Mouse (Mus musculus): Measurements from ENCODE around the gene Apoc2.
A peak's percentile ranks its signal among the peaks of the same experiment; 100 is the strongest.
"Not testable (repeated sequence)": the region's sequence is repeated elsewhere in the genome, so short reads cannot be mapped to it uniquely, and the experiment has no call there.

Gene Apoc2

DNA sequence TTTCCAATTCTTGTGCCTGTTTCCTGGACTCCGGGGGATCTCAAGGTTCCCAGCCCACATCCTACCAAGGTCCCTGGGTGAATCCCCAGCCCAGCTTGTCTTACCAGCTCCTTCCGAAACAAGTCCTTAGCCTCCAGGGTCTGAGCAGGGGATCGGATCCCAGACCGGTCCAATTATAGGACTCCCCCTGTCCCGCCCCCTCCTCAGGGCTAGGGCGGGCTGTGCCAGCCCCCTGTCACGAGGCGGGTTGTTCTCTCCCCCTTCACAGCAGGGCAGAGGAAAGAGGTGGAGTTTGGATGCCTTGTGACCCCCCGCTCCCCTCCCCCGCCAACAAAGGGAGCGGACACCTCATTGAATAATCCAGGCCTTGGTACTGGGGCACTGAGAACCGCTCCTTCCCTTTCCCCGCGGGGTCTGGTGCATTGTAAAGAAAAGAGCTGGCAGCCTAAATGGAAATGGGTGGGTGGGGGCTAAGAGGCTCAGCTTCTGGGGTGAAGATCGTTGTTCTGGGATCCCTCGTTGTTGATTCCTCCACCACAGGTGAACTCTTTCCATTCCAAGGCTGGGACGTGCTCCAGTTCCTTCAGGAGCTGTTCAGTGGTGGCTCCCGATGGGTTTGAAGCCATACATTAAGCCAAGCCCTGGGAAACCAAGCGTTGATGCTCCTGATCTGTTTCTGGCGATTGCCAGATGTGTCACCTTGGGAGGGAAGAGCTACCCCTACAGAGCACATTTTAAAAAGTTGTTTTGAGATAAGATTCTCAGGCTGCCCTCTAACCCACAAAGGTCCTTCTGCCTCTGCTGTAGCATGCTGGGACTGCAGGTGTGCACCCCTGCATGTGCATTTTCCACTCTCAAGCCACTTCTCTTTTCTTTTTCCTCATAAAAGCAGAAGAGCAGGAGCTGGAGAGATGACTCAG lies 21.4 kb upstream of the Apoc2 start, which contains the start of gene Apoe:
Gene Apoe (minus strand): TSS at position 282 of the 920 bp plus-strand sequence.
- DNase-seq, result peak; percentile 76

DNA sequence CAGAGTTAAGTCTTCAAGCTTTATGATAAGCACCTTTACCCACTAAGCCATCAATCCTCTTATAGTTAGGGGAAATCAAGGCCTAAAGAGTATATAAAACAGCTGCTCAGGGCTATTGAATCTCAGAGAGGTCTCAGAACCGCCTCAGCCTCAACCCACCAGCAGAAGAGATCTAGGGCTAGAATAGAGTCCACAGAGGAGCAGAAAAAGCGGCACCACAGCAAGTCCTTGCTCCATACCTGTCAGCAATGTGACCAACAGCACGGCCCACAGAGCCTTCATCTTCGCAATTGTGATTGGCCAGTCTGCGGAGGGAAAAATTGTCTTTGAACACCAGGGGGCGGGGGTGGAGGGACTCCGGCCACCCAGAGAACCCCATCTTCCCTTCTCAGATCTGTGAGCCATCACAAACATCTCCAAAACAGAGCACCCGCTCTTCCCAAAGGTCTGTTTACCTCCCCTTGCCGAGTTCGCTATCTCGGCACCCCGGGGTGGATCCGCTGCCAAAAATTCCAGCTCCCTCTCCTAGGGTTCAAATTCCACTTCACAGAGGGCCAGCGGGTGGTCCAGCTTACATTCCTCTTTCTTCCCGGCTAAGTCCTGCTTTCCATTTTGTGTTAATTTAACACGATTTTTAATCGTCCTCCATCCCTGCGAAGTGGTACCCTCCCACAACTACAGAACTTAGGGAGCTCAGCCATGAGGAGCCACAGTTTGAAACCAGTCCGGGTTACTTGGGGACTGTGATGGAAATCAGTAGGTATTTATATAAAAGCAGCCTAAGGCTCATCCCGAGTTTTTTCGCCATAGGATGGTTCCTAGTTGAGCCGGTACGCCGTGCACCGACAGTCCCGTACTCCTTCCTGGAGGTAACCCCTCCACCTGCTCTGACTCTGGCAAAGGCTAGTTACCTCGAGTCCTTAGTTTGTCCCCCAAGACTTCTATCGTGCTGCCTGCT lies 20.5 kb upstream of the Apoc2 start:
- no peak for DNase-seq

DNA sequence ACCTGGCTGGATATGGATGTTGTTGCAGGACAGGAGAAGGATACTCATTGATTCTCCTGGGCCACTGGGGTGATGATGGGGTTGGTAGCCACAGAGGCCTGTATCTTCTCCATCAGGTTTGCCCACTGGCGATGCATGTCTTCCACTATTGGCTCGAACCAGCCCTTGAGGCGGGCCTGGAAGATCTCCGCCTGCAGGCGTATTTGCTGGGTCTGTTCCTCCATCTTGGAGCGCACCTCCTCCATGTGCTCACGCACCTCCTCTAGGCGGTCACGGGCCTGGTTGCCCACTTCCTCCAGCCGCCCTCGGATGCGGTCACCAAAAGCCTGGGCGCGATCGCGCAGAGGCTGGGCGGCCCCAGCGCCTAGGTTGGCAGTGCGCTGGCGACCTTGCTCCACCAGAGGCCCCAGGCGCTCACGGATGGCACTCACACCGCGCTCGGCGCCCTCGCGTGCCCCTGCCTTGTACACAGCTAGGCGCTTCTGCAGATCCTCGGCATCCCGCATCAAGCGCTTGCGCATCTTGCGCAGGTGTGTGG lies 18.7 kb upstream of the Apoc2 start:
- no peak for DNase-seq

DNA sequence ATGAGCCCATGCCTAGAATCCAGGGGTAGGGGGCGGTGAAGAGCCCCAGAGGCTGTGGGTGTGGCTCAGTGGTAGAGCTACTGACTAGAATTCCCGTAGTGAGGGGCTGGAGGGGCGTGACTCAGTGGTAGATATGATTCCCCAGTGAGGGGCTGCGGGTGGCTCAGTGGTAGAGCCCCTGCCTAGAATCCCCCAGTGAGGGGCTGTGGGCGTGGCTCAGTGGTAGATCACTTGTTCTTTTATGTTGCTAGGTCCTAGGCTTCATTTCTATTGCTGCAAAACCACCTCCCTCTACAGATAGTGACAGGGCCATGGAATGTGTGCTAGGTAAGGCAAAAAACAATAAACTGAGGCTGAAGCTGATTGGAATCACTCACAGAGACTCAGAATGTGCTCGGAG lies 18.1 kb upstream of the Apoc2 start:
- no peak for DNase-seq

DNA sequence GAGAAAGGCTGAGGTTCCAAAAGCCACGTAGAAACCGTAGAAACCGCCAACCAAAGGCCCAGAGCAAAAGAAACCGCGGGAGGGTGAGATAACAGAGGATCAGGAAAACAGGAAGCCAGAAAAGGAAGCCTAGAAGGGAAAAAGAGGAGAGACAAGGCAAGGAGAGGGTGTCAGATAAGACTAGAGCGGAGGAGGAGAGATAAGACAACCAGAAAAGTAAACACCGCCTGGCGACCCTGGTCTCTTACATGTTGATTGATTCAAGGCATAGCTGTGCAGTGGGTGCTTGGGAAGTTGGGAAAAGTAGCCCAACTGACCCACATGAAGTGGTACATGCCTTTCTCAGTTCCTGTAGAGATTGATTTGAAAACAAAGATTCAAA lies 17.5 kb upstream of the Apoc2 start:
- DNase-seq, result no peak

DNA sequence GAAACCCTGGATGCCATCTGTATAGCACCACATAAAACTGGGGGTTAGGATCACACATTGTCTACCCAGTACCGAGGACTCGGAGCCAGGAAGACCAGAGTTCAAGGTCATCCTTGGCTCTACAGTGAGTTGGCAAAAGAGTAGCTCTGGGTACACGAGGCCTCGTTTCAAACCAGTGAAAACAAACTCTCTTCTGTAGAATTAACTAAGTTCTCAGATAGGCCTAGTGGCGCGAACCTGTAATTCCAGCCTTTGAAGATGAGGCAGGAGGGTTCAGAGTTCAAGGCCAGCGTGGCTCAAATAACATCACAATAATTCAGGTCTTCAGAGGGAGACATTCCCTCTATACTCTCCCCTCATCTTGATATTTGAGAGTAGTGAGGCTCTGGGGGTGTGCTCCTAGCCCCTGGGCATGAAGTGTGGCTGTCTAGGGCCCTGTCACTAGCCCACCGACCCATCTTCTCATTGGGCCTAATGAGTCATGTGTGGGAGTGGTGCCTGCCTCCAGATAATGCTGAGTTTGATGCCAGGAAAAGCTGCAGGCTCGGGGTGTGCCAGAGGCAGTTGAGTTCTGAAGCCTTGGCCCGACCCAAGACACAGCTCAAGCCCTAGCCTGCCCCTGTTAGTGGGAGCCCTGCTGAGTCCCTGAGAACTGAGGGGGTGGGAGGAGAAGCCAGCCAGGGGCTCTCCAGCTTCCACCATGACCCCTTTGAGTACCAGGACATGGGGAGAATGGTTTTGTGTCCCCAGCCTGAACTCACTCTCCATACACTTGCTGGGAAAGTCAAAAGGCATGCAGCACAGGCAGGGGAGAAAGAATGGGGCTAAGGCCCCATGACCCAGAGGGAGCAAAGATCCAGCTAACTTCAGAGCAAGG lies 16.8 kb upstream of the Apoc2 start:
- no peak for DNase-seq

DNA sequence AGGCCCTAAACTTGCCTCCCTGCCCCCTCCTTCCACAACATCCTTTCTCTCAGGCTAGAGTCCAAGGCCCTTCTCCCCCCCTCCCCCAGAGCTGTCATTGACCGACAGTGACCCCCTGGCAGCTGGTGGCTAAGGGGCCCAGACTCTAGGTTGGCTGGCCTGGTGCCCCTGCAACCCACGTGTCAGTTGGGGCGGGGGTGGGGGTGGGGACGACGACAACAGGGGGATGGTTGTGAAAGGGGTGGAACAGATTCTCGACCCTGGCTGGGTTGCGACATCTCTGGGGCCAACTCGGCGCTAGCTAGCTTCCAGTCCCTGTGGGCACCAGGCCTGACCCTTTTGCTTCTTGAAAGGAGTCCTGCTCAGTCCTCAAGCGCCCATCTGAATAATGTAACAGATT lies 15.7 kb upstream of the Apoc2 start:
- DNase-seq, result peak; percentile 57

DNA sequence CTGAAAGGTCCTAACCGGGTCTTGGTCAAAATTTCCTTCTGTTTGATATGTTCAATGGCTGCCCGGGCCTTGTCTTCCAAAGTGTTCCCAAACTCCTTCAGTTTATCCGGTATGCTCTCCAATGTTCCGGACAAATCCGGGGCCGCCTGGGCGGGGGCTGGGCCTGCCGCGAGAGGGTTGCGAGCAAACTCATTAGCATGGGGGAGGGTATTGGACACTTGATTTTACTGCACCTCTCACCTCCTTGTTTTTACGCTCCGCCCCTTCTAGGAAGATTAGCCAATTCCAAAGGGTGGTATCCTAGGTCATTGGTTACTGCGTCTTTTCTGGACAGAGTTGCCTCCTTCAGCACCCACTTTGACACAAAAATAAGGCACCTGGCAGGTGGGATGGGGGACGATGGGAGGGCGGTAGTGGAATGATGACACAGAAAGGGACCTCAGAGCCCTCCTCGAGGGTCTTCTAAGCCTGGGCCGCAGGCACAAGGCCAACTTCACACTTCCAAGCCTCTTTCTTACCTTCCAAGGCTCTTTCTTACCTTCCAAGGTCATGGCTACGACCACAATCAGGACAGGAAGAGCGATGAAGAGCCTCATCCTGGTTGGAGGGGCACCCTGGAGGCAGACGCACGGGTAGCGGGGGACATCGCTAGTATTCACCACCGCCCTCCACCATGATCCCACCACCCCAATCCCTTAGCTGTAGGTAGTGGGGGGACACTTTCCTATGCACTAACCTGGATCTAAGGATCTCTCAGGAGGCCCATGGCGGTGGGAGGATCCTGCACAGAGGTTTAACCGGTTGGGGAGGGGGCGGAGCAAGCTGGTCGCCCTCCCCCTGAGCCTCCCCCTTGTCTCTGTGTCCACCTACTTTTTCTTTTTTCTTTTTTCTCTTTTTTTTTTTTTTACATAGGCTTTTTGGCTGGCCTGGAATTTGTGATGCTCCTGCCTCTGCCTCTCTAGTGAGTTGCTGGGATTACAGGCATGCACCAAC lies 14.4 kb upstream of the Apoc2 start, which contains the start of gene Apoc1:
Gene Apoc1 (minus strand): TSS at position 788 of the 993 bp plus-strand sequence.
- DNase-seq, result no peak

DNA sequence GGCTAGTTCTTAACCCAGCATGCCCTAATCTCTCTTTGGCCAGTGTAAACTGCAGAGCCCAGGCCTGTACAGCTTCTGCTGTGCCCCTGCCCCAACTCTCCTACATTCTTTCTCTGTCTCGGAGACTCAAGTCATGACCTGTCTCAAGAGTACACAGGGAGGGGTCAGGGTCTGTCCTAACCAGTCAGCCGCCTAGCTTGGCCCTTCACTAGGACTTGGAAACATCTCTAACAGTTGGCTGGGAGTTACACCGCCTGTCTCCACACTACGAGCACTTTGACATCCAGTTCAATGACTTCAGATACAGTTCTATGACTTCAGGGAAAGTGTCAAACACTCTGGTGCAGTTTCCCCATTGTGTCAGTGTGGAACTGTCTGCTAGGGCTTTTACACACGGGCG lies 13.7 kb upstream of the Apoc2 start:
- DNase-seq, result no peak

DNA sequence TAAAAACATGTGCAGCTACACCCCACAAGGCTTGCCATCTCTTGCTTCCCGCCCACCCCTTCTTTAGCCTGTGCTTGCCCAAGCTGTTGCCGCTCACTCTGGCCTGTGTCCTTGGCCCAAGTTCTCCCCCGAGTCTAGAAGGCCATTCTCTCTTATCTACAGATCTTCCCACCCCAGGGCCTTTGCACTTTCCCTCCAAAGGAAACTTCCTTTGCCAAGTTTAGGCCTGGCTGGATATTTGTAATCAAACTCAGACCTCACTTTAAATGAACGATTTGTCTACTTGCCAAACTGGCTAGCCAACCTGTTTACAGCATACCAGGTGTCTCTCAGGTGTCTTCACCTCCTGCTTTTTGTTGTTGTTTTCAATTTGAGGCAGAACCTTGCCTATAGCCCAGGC lies 13.1 kb upstream of the Apoc2 start:
- DNase-seq, result no peak

DNA sequence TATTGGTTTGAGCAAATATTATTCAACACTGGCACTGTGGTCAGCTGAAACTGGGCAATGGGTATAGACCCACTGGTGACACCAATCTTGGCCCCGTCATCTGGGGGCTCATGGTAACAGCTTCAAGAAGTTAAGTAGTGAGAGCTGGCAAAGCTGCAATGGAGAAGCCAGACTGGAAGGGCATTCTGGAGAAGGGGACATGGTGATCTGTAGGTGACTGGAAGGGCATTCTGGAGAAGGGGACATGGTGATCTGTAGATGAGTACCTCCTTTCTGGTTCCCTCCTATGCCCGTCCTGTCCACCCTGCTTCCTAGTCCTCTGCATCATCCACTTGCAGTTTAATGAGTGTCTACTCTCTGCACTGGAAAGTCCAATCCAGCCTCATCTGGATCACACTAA lies 10.9 kb upstream of the Apoc2 start:
- no peak for DNase-seq

DNA sequence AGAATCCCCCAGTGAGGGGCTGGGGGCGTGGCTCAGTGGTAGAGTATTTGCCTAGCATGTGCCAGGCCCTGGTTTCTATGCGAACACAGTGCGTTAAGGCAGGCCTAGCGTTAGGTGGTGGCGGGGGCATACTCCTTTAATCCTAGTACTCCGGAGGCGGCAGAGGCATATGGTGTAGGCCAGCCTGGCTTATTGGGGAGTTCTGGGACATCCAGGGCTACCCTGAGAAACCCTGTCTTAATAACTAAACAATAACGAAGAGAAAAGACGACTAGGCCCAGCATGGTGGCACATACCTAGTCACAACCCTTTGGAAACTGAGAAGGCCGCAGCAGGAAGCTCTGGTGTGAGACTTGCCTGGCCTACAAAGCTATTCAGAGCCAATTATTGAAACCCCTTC lies 10.4 kb upstream of the Apoc2 start:
- DNase-seq, result no peak

DNA sequence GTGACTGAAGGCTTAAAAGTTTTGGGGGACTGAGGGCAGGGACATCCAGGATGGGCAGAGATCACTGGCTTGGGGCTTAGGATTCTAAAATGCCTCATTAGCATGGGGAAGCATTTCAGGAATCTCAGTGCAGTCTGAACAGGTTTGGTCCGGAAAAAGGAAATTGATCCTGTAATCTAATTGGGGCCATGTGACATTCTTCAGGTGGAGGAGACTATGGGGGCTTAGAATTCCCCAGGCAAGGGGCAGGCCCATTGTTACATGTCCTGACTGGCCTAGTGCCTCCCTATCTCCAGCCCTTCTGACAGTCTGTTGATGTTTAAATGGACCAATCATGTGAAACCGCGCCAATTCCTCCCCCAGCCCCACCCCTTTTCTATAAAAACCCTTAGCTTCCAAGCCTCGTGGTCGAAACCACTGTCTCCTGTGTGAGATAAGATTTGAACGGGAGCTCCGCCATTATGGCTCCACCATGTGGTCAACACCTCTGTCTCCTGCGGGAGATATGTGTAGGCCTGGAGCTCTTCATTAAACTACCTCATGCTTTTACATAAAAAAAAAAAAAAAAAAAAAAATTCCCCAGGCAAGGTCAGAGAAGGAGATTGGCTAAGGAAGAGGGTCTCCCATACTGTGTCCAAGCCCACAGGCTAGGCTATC lies 9.3 kb upstream of the Apoc2 start:
- not testable (repeated sequence) for DNase-seq

DNA sequence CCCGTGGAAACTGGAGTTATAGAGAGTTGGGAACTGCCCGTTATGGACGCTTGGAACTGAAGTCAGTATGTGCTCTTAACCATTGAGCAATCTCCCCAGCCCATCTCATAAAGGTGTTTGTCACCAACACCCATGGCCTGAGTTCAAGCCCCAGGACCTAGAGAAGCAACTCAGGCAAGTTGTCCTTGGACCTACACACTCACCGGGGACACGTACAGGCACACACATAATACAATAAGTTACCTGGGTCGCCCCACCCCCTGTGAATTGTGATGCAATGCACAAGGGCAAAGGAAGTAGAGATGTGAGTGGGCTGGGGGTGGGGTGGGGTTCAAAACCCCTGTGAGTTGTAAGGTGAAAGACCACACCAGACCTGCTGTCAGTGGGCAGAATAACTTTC lies 8.8 kb upstream of the Apoc2 start:
- no peak for DNase-seq

DNA sequence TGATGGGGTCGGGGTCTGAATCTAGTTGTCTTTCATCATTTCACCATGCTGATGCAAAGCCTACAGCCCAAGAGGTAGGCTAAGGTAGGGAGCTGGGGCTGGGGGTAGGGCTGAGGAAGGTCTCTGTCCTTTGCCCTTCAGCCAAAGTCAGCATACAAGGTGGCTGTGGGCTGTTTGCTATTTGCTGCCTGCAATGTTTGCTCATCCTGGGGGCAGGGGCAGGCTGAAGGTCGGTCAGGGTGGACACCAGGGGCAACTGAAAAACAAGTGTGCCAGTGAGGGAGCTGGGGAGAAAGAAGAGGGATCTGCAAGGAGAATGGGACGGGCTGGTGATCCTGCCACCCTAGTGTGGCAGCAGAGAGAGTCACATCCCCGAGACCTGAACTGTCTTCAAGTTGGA lies 7.6 kb upstream of the Apoc2 start:
- DNase-seq, result no peak

DNA sequence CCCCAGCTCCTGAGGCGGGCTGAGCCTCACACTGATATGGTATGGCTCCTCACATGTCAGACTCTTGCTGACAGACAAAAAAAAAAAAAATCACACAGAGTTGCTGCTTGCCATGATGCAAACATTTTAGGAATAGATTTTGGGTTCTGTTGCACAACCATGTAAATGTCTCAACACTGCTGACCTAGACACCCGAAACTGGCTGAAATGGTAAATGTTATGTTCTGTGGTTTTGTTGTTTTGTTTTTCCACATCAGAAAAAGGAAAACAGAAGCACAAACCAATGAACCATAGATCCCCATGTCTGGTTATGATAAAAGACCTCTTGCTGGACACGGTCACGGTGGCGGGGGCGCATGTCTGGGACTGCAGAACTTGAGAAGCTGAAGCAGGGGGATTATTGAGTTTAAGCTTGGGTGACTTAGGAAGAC lies 6.0 kb upstream of the Apoc2 start:
- DNase-seq, result no peak

DNA sequence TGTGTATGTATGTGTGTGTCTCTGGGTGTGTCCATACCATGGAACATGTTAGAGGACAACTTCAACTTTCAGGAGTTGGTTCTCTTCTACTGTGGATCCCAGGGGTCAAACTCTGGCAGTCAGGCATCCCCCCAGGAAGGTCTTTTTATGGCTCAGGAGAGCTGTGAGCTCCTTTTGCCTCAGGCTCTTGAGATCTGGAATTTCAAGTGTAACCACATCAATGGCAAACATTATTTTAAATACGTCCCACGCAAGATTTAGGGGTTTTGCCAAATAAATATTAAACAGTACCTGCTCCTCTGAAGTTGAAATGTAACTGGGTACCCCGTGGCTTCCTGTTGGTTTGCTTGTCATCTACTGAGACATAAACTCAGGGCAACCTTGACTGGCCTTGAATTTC lies 5.2 kb upstream of the Apoc2 start:
- no peak for DNase-seq

DNA sequence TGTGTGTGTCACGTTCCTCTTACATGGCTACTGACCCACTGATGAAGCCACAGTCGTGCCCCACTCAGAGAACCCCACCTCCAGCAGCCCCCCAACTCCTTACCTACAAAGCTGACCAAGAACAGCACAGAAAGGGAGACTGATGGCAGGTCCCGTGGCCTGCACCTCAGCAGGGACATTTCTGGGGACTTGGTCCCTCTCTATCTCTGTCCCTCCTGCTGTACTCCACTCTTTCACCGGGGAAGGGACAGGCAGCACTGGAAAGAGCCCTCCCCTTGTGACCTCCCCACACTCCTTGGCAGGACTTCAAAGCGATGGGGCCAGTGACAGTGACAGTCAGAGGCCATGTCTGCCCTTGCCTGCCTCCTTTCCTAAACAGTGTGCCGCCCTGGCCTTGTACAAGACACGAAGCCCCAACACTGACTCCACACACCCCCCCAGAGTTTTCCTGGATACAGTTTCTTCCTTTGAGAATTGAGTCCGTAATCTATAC lies 3.5 kb upstream of the Apoc2 start, which contains the start of the genes Gm44805 and Apoc4:
Gene Gm44805 (minus strand): TSS at position 222 of the 493 bp plus-strand sequence.
Gene Apoc4 (minus strand): TSS at position 278 of the 493 bp plus-strand sequence.
- DNase-seq, result no peak

DNA sequence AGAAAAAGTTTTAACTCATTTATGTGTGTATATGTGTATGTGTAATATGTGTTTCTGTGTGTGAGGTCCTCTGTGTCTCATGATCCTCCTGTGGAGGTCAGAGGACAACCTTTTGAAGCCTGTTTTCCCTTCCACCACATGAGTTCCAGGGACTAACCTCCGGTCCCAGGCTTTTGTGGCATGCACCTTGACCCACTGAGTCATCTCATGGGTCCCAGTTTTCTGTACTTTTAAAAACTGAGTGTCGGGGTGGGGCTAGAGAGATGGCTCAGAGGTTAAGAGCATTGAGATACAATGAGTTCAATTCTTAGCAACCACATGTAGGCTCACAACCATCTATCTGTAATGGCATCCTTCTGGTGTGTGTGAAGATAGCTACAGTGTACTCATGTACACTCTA lies 3.0 kb upstream of the Apoc2 start:
- no peak for DNase-seq

DNA sequence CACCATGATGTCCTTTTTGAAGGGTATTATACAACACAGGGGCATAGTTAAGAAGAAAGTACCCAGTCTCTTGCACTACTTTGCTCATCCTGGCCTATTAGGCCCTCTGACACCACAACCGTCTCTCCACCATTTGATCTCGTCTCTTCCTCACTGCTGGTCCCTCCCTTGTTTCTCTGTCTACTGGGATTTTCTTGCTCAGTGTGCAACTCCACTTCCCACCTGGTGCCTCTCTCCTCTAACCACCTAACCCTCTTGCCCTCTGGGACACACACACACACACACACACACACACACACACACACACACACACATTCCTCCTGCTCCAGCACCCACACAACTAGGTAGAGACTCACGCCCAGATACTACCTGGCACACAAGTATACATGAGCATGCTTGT lies 1.2 kb upstream of the Apoc2 start:
- DNase-seq, result no peak

All from right cerebral cortex, adult 18-20 months (tissue).